Mouse (Mus musculus) hindbrain, embryonic 10.5 days (tissue): ENCODE data around the gene B3gnt8. TPM values are rescaled to one million over a fixed set of nuclear protein-coding genes. Genes with fewer than 3 reads are reported as not detected.
"Not testable (repeated sequence)": the region's sequence is repeated elsewhere in the genome, so short reads cannot be mapped to it uniquely, and the experiment has no call there.

Source experiments
- DNase-seq: peaks from one replicate; pipeline ENCODE4 v3.0.0-alpha.2; 2017; ENCODE audit warnings: low spot score
- H3K27ac ChIP-seq: fragments of 300-500 bp; sonication (generic); 2 replicates; pipeline ENCODE4 v1.5.1; 2016; ENCODE audit warnings: mild to moderate bottlenecking, moderate library complexity
- H3K27me3 ChIP-seq: fragments of 300-500 bp; sonication (generic); 2 replicates; pipeline ENCODE4 v1.6.1; 2016; ENCODE audit warnings: mild to moderate bottlenecking; ENCODE audit not compliant: poor library complexity, insufficient read depth, severe bottlenecking
- H3K36me3 ChIP-seq: fragments of 300-500 bp; sonication (generic); 2 replicates; pipeline ENCODE4 v1.6.1; 2016; ENCODE audit warnings: mild to moderate bottlenecking, moderate library complexity
- H3K4me1 ChIP-seq: fragments of 300-500 bp; sonication (generic); replicated peaks from 2 replicates; pipeline ENCODE4 v1.6.1; 2016; ENCODE audit warnings: mild to moderate bottlenecking
- H3K4me3 ChIP-seq: fragments of 300-500 bp; sonication (generic); 2 replicates; pipeline ENCODE4 v1.5.1; 2016; ENCODE audit warnings: mild to moderate bottlenecking, moderate library complexity
- H3K9me3 ChIP-seq: fragments of 300-500 bp; sonication (generic); 2 replicates; pipeline ENCODE4 v1.6.1; 2016; ENCODE audit warnings: mild to moderate bottlenecking, moderate library complexity
- WGBS: fragments of 180-500 bp; shearing (Covaris S2); methylation state at CpG from one replicate; pipeline ENCODE4 v1.1.7; 2016; 5-methylcytosine and 5-hydroxymethylcytosine counted together
- polyA plus RNA-seq: library from polyadenylated mRNA; unstranded; fragments of >200 nt; fragmentation: Nextera tagmentation; extraction: Ambion mirVana; gene quantifications from 2 replicates; pipeline ENCODE4 v1.2.1, GENCODE M21; 2016

The B3gnt8 gene
- polyA plus RNA-seq: 0.87 and 1.8 TPM in 2 replicates

DNA sequence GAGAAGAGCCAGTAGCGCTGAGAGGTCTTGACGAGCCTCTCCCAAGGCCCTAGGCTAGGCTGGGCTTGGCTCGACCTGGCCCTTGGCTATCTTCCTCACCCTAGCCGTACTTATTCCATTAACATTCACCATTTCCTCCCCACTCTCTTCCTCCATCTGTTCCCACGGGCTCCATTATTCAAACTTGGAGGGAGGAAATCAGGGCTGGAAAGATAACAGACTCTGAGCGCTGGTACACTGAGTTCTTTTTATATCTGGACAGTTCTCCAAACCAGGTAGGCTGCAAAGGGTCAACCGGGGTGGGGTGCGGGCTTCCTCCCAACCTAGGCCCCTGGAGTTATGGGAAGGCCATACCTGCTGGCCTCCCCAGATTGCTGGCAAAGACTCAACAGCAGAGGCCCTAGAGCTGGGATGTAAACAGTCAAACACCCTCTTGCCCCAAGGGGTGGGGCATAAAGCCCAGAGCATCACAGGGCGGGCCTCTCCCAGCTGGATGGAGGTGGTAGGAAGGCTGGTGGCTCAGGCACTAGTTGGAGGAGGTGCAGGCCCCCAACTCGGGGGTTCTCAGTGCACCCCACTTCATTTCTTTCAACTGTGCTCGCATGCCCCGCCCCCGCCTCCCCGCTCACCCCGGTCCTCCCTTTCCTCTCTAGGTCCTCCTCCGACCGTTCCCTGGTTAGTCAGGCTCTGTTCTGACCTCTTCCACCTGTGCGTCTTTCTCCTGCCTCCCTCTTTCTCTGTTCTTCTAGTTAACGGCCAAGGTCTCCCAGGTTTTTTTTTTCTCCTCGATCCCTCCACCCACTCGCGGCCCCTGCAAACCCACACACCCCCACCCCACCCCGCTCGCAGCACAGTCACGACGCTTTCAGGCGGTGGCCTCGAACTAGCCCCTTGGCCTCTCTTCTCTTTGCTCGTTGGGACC, at the start of gene B3gnt8:
TSS of gene B3gnt8 (plus strand) at position 146 of the 922 bp plus-strand sequence.
- H3K36me3 ChIP-seq: peaks cover 56% of the 10 kb centered on the region
- peaks cover 27% of the 10 kb centered on the region for H3K27me3 ChIP-seq
- H3K9me3 ChIP-seq: no peaks in the 10 kb centered on the region
- no peak for DNase-seq
- peak within 1 kb of the TSS; percentile 63 for H3K27ac ChIP-seq
- peaks cover 18% of the 10 kb centered on the region for H3K4me1 ChIP-seq
- peak within 1 kb of the TSS; percentile 47 for H3K4me3 ChIP-seq
- WGBS: 21% methylated on average over 28 of the region's 29 CpGs

- not testable (repeated sequence) for H3K4me3 ChIP-seq, H3K27ac ChIP-seq, H3K36me3 ChIP-seq, H3K27me3 ChIP-seq, DNase-seq, H3K9me3 ChIP-seq
- peaks cover 14% of the 10 kb centered on the region for H3K4me1 ChIP-seq
- WGBS: 74% methylated on average over 14 of the region's 14 CpGs
These were observed 49.5 kb upstream of the B3gnt8 start for GRCm38 (mm10) chr7:25576793-25577437.

DNA sequence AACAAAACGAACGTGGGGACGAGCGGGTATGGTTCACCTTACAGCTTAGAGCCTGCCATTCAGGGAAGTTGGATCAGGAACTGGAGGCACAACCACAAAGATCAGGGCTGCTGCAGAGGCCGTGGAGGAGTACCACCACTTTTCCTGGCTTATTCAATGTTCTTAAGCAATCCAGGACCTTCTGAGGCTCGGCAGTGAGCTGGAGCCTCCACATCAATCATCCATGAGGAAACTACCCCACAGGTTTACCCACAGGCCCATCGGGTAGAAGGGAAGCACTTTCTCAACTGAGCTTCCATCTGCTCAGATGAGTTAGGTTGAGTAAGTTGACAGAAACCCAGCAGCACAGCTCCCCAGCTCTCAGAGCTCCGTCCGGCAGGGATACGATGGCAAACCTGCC, 47.0 kb upstream of the B3gnt8 start:
- H3K9me3 ChIP-seq: 0 out of 2 replicates have a peak, but pooled peaks cover 6% of the 10 kb centered on the region
- no peaks in the 10 kb centered on the region; the same call in 1 of the 2 replicates for H3K27me3 ChIP-seq
- no peak for DNase-seq
- no peak overlapping the region for H3K27ac ChIP-seq
- H3K36me3 ChIP-seq: no peaks in the 10 kb centered on the region
- H3K4me3 ChIP-seq: no peak overlapping the region
- H3K4me1 ChIP-seq: peaks cover 14% of the 10 kb centered on the region
- WGBS: 91% methylated on average over 10 of the region's 10 CpGs

DNA sequence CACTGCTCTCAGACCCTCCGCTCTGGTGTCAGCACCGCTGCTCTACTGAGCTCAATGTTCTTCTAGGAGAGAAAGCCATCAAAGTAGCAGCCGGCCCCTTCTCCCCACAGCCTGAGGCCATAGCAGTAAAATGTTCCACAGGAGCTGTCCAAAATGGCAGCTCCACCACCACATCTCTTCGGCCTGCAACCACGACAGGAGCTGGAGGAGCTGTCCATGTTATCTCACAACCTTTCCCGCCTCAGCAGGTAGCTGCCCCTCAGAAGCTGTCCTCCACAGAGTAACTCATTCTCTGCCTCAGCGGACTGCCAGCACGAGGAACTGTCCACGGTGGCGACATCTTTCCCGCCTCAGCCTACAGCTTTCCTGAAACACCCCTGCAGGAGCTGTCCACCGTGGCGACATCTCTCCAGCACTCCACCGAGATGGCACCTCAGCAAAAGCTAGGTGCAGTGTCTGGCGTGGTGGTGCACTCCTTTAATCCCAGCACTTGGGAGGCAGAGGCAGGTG, 44.1 kb upstream of the B3gnt8 start:
- WGBS: 91% methylated on average over 15 of the region's 15 CpGs
- DNase-seq: no peak

DNA sequence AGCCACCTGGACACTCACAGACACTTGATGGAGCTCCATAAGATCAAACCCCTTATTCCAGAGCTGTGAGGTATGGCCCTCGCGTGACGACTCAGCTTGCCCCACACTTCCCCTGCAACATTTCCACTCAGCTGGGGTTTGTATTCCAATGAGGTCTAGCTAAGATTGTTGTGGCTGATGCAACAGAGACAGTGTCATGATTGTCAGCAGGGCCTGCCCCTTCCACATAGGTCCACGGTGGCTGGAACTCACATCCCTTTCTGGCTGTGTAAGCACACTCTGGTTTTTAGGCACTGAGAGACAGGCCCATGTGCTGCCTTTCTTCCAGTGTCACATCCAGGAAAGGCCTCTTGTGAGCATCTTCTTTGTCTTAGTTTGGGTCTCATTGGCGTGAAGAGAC, 41.8 kb upstream of the B3gnt8 start:
- Histone ChIP-seq H3K27ac (no peak overlapping the region), H3K4me3 (no peak overlapping the region), H3K4me1 (no peaks in the 10 kb centered on the region), H3K36me3 (no peaks in the 10 kb centered on the region), H3K9me3 (0 out of 2 replicates have a peak, but pooled peaks cover 6% of the 10 kb centered on the region), H3K27me3 (no peaks in the 10 kb centered on the region)
- DNase-seq: no peak
- 88% methylated on average over 5 of the region's 5 CpGs for WGBS

More for the DNA sequence above, 44.1 kb upstream of the B3gnt8 start:
- Histone ChIP-seq H3K27ac (no peak overlapping the region), H3K9me3 (0 out of 2 replicates have a peak, but pooled peaks cover 6% of the 10 kb centered on the region), H3K36me3 (no peaks in the 10 kb centered on the region), H3K27me3 (no peaks in the 10 kb centered on the region), H3K4me1 (no peaks in the 10 kb centered on the region), H3K4me3 (no peak overlapping the region)

- WGBS: 85% methylated on average over 9 of the region's 9 CpGs
- no peak overlapping the region for H3K4me3 ChIP-seq
- no peaks in the 10 kb centered on the region for H3K4me1 ChIP-seq
These were observed 40.9 kb upstream of the B3gnt8 start for GRCm38 (mm10) chr7:25585351-25586204.

DNA sequence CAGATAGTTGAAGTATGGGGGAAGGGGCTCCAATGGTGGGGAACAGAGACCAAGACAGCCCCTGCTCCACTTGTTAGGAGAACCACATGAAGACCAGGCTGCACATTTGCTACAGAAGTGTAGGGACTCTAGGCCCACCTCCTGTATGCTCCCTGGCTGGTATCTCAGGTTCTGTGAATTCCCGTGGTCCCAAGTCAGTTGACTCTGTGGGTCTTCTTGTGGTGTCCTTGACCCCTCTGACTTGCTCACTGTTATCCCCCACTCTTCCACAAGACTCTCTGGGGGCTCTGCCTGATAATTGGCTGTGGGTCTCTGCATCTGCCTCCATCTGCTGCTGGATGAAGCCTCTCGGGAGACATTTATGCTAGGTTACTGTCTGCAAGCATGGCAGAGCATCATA, 35.2 kb upstream of the B3gnt8 start:
- Histone ChIP-seq H3K9me3 (no peaks in the 10 kb centered on the region), H3K27me3 (no peaks in the 10 kb centered on the region), H3K27ac (no peak overlapping the region), H3K36me3 (no peaks in the 10 kb centered on the region), H3K4me3 (no peak overlapping the region), H3K4me1 (0 out of 2 replicates have a peak, but pooled peaks cover 3% of the 10 kb centered on the region)
- no peak for DNase-seq
- 91% methylated on average over 2 of the region's 2 CpGs for WGBS

More at GRCm38 (mm10) chr7:25585351-25586204, 40.9 kb upstream of the B3gnt8 start:
- DNase-seq: no peak
- H3K36me3 ChIP-seq: no peaks in the 10 kb centered on the region
- H3K27me3 ChIP-seq: no peaks in the 10 kb centered on the region
- H3K9me3 ChIP-seq: 0 out of 2 replicates have a peak, but pooled peaks cover 6% of the 10 kb centered on the region
- H3K27ac ChIP-seq: no peak overlapping the region

- WGBS: 86% methylated on average over 3 of the region's 3 CpGs
- H3K4me3 ChIP-seq: no peak overlapping the region
- DNase-seq: no peak
- no peak overlapping the region for H3K27ac ChIP-seq
- H3K27me3 ChIP-seq: no peaks in the 10 kb centered on the region
- no peaks in the 10 kb centered on the region for H3K36me3 ChIP-seq
- H3K9me3 ChIP-seq: no peaks in the 10 kb centered on the region
- H3K4me1 ChIP-seq: 0 out of 2 replicates have a peak, but pooled peaks cover 3% of the 10 kb centered on the region
These were observed 32.6 kb upstream of the B3gnt8 start for GRCm38 (mm10) chr7:25593859-25594258.

DNA sequence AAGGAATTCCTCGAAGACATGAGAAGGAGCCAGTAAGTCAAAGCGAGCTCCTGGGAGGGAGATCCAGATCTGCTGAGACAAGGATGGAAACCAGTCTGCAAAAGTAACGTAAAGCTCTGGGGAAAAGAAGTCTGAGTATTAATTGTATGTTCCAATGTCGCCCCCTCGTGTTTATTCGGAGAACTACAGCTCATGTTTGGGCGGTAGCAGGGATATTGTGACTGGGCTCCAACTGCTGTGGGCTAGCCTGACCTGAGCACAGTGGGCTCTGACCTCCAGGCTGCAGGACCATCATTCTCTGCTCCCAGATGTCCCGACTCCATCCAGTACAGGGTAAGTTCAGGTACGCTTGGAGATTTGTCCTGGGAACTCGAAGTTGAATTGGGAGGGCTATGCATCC, 26.8 kb upstream of the B3gnt8 start:
- H3K4me3 ChIP-seq: no peak overlapping the region
- H3K4me1 ChIP-seq: no peaks in the 10 kb centered on the region
- no peaks in the 10 kb centered on the region for H3K9me3 ChIP-seq
- H3K36me3 ChIP-seq: no peaks in the 10 kb centered on the region
- DNase-seq: peak; percentile 78
- no peak overlapping the region for H3K27ac ChIP-seq
- no peaks in the 10 kb centered on the region for H3K27me3 ChIP-seq
- 12% methylated on average over 10 of the region's 10 CpGs for WGBS

DNA sequence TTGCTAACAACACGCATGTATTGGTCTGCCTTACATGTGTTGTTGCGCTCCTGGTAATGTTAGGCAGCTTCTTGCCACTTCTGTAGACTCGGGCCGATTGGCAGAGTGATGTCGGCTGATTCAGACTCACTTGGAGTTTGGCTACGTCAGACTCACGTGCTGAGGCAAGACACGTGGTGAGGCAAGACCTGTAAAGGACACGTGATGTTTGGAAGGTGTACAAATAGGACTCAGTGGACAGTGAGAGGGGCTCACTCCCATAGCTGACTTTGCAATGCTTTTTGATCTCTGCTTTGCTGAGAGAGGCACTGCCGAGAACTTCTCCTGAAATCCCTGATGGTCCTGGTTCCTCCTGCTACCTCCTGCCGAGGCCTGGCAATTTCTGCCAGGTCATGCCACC, 25.8 kb upstream of the B3gnt8 start:
- Histone ChIP-seq H3K4me1 (no peaks in the 10 kb centered on the region), H3K4me3 (no peak overlapping the region), H3K9me3 (no peaks in the 10 kb centered on the region), H3K27ac (no peak overlapping the region), H3K27me3 (no peaks in the 10 kb centered on the region), H3K36me3 (no peaks in the 10 kb centered on the region)
- 87% methylated on average over 11 of the region's 11 CpGs for WGBS
- no peak for DNase-seq

DNA sequence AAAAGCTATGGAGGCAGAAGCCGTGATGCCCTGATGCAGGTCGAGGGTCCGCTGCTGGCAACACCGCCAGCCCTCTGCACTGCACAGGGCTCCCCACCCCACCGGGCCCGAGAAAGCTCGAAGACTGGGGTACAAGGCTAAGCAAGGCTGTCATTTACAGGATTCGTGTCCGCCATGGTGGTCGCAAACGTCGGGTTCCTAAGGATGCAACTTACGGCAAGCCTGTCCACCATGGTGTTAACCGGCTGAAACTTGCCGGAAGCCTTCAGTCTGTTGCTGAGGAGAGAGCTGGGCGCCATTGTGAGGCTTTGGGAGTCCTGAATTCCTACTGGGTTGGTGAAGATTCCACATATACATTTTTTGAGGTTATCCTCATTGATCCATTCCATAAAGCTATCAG, 25.1 kb upstream of the B3gnt8 start:
- Histone ChIP-seq H3K9me3 (no peaks in the 10 kb centered on the region), H3K36me3 (no peaks in the 10 kb centered on the region), H3K27ac (no peak overlapping the region), H3K4me1 (no peaks in the 10 kb centered on the region), H3K4me3 (no peak overlapping the region), H3K27me3 (no peaks in the 10 kb centered on the region)
- DNase-seq: no peak
- 89% methylated on average over 16 of the region's 16 CpGs for WGBS

DNA sequence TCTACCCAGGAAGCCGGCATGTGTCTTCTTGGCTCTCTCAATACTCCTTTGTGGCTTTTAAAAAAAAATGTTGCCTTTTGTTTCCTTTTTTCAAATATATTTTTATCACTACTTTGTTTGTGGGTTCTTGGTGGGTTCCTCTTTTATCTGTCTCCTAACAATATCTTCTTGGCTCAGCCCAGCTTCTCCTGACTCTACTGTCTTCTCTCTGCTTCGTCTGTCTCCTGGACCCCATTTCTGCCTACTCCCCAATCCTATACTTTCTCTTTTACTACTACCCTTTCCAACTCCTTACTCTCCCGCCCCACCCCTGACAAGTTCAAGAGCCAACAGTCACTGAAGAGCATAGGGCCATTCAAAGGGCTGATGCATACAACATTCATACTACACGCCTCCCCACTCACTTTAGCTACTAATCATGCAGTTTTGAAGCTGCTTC, 19.8 kb upstream of the B3gnt8 start:
- 79% methylated on average over 4 of the region's 4 CpGs for WGBS
- DNase-seq: no peak
- Histone ChIP-seq H3K9me3 (no peaks in the 10 kb centered on the region), H3K27me3 (no peaks in the 10 kb centered on the region; the same call in 1 of the 2 replicates), H3K4me3 (no peak overlapping the region), H3K4me1 (no peaks in the 10 kb centered on the region), H3K27ac (no peak overlapping the region), H3K36me3 (no peaks in the 10 kb centered on the region)
